Mouse (Mus musculus) frontal cortex, adult (tissue): ENCODE results near the gene Olfr556.
"Not testable (repeated sequence)": the region's sequence is repeated elsewhere in the genome, so short reads cannot be mapped to it uniquely, and the experiment has no call there.

Experiments used
- ATAC-seq: cut with Nextera tagmentation; 2 replicates; pipeline ENCODE4 v1.9.2; 2017; ENCODE audit warnings: mild to moderate bottlenecking, moderate library complexity, mixed read lengths; ENCODE audit not compliant: low TSS enrichment

Gene Olfr556

DNA sequence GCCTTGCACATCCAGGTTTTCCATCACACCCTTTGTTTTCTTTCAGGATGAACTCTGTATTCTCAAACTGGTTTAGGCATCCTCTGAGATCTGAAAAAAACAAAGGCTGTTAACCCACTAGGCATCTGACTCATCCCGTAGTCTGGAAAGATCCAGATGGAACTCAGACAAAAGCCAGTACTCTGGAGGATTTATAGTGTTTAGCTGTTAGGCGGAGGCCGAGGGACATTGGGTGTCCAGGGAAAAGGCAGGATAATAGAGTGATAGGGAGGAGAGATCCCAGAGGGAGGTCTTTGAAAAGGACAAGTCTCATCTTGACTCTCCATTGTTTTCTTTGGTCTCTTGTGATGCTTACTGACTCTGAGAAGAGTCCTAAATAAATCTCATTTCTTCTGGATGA lies at the start of gene Olfr556:
Gene Olfr556, plus strand, starts transcription at position 301 of the 400 bp plus-strand sequence.
- ATAC-seq: no peak

DNA sequence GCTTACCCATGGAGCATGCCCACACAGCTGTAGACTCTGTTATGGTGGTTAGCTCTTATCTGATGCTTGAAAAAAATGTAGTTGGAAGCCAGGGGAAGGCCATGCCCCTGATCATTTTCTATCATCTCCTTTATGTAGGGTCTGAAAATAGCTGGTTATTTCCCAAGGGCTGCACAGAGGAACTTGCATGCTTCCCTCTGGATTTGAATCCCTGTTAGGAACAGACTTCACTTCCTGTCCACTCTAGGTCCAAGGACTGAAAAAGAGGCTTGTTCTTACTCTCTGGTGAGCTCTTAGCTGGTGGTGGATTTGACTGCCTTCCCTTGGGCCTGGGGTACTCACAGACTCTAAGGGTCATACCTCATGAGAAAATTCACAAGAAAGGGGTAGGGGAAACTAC lies 46.6 kb upstream of the Olfr556 start, which contains the start of gene Olfr553:
Gene Olfr553, minus strand, starts transcription at position 101 of the 400 bp plus-strand sequence.
- no peak for ATAC-seq

DNA sequence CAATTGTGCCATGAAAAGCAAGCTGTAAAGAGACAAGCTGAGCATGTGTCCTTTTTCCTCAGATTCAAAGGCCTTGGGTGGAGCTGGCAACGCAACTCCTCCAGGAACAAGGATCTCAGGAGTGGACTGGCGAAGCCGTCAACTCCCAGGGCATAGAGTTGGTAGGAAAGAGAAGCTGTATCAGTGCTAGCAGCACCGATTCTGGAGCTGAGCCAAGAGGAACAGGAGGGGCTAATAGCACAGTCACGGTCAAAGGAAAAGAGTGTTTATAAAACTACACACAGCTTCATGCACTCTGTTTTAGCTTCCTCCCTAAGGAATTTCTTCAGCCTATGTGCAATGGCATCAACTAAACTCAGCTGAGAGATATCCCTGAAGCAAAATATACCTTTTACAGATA lies 45.1 kb upstream of the Olfr556 start:
- no peak for ATAC-seq

DNA sequence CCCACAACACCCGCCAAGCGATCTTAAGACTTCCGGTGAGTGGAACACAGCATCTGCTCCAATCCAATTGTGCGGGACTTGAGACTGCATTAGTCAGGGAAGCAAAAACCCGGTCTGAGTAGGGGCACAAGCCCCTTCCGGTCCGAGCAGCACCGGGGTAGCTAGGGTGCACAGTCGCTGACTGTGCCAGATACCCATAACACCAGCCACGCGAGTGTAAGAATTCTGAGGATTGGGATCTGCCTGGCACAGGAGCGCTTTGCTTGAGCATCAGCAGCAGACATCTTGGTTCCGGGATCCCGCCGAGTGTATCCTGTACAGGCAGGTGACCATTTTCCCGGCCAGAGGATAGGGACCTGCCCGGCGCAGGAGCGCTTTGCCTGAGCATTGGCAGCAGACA lies 44.3 kb upstream of the Olfr556 start:
- ATAC-seq: not testable (repeated sequence)

DNA sequence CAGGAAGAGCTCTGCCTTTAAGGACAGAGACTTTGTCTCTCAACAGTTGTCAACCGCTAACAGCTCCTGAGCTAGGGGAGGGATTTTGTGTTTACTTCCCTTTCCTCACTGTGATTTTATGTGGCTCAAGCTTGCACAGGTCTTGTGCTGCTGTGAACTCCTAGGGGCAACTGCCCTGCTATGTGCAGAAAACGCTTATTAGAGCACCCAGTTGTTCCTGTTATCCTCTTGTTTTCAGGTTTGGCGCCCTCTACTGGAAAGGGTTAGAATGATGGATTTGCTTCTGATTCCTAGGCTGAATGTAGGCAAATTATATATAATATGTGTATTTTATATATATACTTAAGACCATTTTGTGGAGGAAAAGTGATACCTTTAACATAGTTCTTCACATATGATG lies 28.0 kb upstream of the Olfr556 start:
- ATAC-seq: no peak

DNA sequence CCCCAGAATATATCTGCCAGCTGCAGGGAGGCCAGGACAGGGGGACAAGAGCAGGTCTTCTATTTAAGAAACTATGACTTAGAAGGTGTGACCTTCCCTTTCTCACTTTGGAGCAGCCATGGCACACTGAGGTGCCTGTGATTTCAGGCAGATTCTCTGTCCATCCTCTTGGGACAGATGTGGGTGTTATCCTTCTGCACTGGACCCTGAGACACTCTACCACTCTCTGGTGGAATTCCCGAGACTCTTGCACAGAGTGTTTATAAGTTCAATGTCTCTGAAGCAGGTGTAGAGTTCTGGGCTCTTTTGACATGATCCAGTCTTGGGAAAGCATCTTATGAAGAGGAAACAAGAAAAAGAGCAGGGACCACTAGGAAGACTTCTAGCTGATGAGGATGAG lies 26.6 kb upstream of the Olfr556 start, which contains the start of gene Olfr554:
Gene Olfr554, plus strand, starts transcription at position 301 of the 400 bp plus-strand sequence.
- no peak for ATAC-seq

DNA sequence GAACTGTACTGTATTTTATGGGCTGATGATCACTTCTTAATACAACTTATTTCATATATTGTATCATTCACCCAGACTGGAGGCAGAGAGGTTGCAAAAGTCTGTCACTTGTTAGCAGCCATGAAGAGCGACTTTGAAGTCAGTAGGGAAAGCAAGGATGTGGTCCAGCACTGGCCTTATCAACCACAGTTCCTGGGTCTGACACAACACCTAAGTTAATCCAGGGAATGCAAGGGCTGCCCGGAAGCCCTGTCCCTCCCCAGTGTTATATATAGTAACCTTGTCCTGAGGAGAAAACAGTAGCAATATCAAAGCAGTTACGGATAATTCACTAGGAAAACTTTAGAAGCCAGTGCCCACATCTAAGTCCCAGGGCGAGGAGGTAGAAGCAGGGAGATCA lies 19.8 kb upstream of the Olfr556 start:
- ATAC-seq: not testable (repeated sequence)

DNA sequence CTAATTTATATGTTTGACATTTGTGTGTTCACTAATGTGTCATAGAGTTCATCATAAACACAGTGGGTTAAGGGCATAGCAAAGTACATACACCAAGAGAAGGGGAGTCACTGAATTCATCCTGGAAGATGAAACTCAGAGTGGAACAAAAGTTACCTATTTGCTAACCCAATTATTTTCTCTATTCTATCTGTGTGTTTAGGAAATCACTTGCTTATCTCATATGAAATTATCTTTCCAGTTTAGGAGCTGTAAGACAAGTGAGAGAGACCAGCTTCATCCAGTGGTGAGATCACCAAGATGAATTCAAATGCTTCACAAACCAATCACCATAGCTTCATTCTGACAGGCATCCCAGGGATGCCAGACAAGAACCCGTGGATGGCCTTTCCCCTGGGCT lies 6.2 kb upstream of the Olfr556 start, which contains the start of gene Olfr555:
Gene Olfr555, plus strand, starts transcription at position 301 of the 400 bp plus-strand sequence.
- ATAC-seq: no peak

DNA sequence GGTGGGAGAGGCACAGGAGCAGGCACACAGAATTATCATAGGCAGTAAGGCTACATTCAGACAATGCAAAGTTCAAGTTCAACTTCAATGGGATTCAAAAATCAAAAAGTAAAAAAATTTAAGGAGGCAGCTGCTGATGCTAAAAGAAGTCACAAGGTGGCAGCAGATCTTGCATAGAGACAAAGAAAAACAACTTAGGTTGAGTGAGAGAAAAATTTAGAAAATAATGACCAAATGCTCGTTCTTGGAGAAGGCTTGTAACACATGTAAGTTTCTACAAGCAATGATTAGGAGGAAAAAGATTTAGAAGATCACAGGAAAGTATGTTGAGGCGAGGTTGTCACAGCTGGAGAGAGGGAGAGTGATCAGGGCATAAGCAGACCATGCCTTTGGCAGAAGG lies 679 bp downstream of the Olfr556 start:
- ATAC-seq: no peak

DNA sequence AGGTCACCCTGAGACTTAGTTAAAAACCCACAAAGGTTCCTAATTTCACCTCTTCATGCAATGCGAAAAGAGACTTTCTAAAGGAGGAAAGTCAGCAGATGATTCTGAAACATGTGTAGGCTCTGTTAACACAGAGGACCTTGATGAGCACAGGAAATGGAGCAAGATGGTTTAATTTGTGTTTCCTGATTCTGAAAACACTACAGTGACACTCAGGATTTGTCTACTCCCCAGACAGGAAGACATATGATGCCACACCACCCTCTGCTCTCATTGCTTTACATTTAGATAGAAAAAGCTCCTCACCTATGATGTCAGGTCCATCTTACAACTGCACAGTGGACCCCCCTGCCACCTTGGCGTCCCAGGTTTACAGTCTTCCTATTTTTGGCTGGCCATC lies 11.5 kb downstream of the Olfr556 start:
- ATAC-seq: no peak

DNA sequence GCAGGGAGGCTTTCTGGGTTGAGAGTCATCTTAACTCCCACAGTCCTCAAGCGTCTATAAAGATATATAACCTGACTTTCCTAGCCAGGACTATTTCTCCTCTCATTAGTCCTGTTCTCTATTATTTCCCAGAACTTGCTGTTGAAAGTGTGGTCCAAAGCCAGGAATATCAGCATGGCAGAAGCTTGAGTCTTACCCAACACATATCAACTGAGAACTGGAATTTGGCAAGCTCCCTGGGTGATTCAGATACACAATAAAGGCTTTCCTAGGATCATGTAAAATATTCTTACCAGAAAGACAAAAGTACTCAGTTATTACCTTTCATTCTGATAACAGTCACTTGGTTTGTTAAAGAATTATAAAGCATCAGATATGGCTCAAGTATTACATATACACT lies 17.2 kb downstream of the Olfr556 start:
- no peak for ATAC-seq

DNA sequence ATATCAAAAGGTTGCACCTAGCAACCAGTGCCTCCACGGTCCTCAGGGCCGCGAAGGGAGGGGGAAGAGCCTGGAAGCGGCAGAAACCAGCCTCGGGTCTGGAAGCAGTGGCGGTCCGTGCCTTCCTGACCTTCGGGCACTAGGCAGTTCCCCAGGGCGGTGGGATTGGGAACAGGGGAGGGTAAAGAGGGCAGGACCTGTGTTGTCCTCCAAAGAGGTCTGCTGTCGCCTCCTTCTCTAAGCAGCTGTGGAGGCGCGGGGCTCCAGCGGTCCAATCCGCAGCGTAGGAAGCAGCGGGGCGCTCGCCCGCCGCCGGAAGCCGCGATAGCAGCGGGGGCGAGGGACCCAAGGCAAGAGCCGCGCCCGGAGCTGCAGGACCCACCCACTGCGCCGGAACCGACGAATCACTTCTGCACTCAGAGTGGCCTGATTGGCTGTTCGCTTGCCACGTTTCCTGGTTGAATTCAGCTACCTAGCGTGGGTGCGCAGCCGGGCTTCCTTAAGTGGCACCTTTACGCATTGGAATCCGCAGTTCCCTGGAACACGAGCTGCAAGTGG lies 22.3 kb downstream of the Olfr556 start, which contains the start of gene Trim68:
Gene Trim68, minus strand, starts transcription at position 384 of the 558 bp plus-strand sequence.
- peak; percentile 100 for ATAC-seq

DNA sequence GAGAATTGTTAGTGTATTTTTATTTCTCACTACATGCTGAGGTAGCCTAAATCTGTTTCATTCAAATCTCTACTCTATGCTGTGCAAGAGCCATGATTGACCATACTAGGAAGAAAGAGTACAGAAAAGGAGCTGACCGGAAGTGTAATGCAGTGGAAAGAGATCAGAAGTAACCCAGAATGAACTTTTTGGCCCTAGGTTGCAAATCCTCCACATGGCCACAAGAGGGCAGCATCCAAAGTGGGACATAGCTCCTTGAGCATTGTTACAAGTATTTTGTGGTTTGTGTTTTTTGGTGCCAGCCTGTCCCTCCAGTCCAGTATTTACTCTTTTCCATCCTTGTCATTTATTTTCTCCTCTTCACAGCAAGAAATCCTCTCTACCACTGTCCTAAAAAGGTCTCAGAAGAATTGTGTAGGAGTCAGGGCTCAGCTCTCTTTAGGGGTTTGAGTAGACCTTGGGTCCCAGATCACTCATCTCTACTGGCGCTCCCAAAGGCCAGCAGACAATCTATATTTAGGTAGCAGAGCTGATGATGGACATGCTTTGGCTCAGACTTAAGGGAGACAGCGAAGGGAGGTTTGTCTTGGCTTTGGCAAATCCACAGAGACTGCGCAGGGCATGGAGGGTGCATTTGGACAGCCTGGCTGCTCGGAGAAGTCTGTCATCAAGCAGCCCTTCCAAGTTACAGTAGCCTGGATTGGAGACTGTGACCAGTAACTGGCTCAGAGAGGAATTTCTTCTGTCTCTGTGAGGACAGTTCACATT lies 30.8 kb downstream of the Olfr556 start, which contains the start of gene Olfr557:
Gene Olfr557, plus strand, starts transcription at position 553 of the 768 bp plus-strand sequence.
- peak; percentile 55; the same call in 1 of the 2 replicates for ATAC-seq

DNA sequence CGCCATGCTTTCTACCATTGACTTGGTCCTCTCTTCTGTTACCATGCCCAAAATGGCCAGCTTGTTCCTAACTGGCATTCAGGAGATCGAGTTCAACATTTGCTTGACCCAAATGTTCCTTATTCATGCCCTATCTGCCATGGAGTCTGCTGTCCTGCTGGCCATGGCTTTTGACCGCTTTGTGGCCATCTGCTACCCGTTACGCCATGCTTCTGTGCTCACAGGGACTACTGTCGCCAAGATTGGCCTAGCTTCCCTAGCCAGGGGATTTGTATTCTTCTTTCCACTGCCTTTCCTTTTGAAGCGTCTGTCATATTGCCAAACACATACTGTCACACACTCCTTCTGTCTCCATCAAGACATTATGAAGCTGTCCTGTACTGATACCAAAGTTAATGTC lies 33.8 kb downstream of the Olfr556 start:
- ATAC-seq: no peak

DNA sequence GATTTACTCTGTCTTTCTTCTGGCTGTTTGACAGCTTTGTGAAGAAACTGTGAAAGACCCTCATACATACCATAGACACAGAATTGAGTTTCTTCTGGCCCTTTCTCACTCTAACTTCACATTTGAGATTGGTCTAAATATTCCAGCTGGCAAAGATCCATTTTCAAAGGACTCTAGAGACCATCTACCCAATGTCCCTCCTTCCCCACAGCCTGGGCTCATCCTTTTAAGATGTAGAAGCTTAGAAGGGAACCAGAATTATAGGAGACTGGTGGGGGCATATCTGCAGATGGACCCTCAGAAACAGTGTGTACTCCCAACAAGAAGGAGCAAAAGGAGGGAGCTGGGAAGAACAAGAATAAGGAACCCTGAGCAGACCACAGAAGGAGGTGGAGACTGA lies 37.2 kb downstream of the Olfr556 start, which contains the start of gene Olfr558:
Gene Olfr558, plus strand, starts transcription at position 301 of the 400 bp plus-strand sequence.
- no peak for ATAC-seq

DNA sequence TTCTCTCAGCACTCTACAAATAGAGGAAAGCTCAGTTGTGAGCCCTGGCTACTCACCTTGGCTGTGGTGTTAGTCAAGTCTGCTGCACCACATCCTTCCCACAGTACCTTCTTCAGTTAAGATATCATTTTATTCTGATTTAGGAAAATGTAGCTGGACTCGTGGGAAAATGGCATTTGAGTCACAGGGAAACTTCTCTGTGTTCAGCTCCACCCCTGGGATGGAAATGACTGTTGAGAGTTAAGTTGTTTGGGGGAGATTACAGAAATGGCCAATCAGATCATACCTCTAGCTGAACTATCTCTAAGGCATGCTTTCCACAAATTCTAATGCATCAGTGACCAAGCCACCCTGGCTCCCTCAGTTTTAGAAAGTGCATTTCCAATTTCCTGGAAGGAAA lies 54.3 kb downstream of the Olfr556 start, which contains the start of gene Olfr33:
Gene Olfr33, minus strand, starts transcription at position 101 of the 400 bp plus-strand sequence.
- ATAC-seq: no peak
